Comparison of ENCODE assay signal across 9 mouse cellular contexts in genomic region chr12:33957400-33958240, GRCm38 (mm10). TPM values are rescaled to one million over a fixed set of nuclear protein-coding genes. Genes with fewer than 3 reads are reported as not detected.
DNase-seq lines count a peak whose midpoint lies in the region; ATAC-seq and TF ChIP-seq lines count a peak whose summit lies in the region.
"Had no signal": no experiment of that assay in that cellular context is flagged by ENCODE, and none has a peak within 500 bp of the region (broad histone marks: within the 10 kb centered on the region; RNA-seq: fewer than 3 reads in every experiment).

Gene Twist1 (plus strand): TSS chr12:33957671.

- H3K4me2 ChIP-seq in kidney, embryonic 15.5 days, result peak within 1 kb of the TSS; percentile 81
- H3K4me2 ChIP-seq in midbrain, embryonic 14.5 days (ENCODE audit: low read length), result peak within 1 kb of the TSS; percentile 84

- peak within 1 kb of the TSS; percentile 67 for H3K9ac ChIP-seq in kidney, embryonic 15.5 days
- peak within 1 kb of the TSS; percentile 54 for H3K9ac ChIP-seq in midbrain, embryonic 14.5 days (replicated peaks; ENCODE audit: low read length)

- H3K9me3 ChIP-seq in kidney, embryonic 15.5 days (replicated peaks), result no peaks in the 10 kb centered on the region
- H3K9me3 ChIP-seq in midbrain, embryonic 14.5 days (ENCODE audit: control insufficient read depth, low read length), result no peaks in the 10 kb centered on the region

- DNase-seq in left cerebral cortex, adult 2 months (ENCODE audit: extremely low spot score in 1 of 2, low spot score in 2 of 2), result peak in 1 of 2 experiments; percentile 15
- DNase-seq in left cerebral cortex, postnatal 14 days (ENCODE audit: low spot score in 2 of 2), result no peak
- no peak for DNase-seq in gonadal fat pad, adult 2 months (ENCODE audit: low read depth)
- peak; percentile 69 for DNase-seq in midbrain, embryonic 14.5 days
- DNase-seq in urinary bladder, postnatal 14 days (ENCODE audit: low spot score), result peak; percentile 56
- no peak for DNase-seq in frontal cortex, postnatal 14 days (ENCODE audit: low spot score in 2 of 2)

- no peaks in the 10 kb centered on the region for H3K36me3 ChIP-seq in kidney, embryonic 15.5 days
- H3K36me3 ChIP-seq in midbrain, embryonic 14.5 days (ENCODE audit: control insufficient read depth, insufficient read depth, low read length), result no peaks in the 10 kb centered on the region

- H3K27ac ChIP-seq in left cerebral cortex, adult 2 months, result no peak within 1 kb of the TSS
- no peak within 1 kb of the TSS for H3K27ac ChIP-seq in cortical plate, adult 2 months (ENCODE audit: insufficient read depth, low read length)
- peak within 1 kb of the TSS; percentile 75 for H3K27ac ChIP-seq in kidney, embryonic 15.5 days
- 0 out of 2 replicates have a peak within 1 kb of the TSS, but pooled peaks have one; percentile 41 for H3K27ac ChIP-seq in midbrain, embryonic 14.5 days (replicated peaks; ENCODE audit: low read depth, low read length)

- H3K4me1 ChIP-seq in cortical plate, adult 2 months (ENCODE audit: control insufficient read depth, insufficient read depth, low read length), result no peaks in the 10 kb centered on the region
- peaks cover 34% of the 10 kb centered on the region for H3K4me1 ChIP-seq in kidney, embryonic 15.5 days
- 0 out of 2 replicates have a peak, but pooled peaks cover 4% of the 10 kb centered on the region for H3K4me1 ChIP-seq in midbrain, embryonic 14.5 days (ENCODE audit: control insufficient read depth, insufficient read depth, low read length)

- no peak for TF ChIP-seq POLR2A in cortical plate, adult 2 months (IDR thresholded peaks at IDR 0.05; ENCODE audit: extremely low read depth, insufficient read depth, low read length)

- under 1% methylated on average over 96 of the region's 105 CpGs for WGBS in kidney, embryonic 15.5 days
- under 1% methylated on average over 97 of the region's 105 CpGs for WGBS in midbrain, embryonic 14.5 days

- ATAC-seq in kidney, embryonic 15.5 days (replicated peaks; ENCODE audit: low FRiP score), result peak; percentile 83
- ATAC-seq in midbrain, embryonic 14.5 days (ENCODE audit: low FRiP score, low TSS enrichment), result peak; percentile 71

- no peak for TF ChIP-seq CTCF in left cerebral cortex, adult 2 months (IDR thresholded peaks at IDR 0.05)
- TF ChIP-seq CTCF in cortical plate, adult 2 months (IDR thresholded peaks at IDR 0.05; ENCODE audit: extremely low read depth, insufficient read depth, low read length), result no peak

- intact Hi-C loops in left cerebral cortex, adult 2 months (cut with DNase I), result loop anchor here (10.0 kb wide), 1 partner anchor 353 kb away; no protein-coding TSS in a partner anchor
- intact Hi-C loops in left cerebral cortex, postnatal 14 days (cut with DNase I), result loop anchor here (10.0 kb wide), 1 partner anchor 697 kb away; no protein-coding TSS in a partner anchor

- H3K27me3 ChIP-seq in kidney, embryonic 15.5 days, result peaks cover 90% of the 10 kb centered on the region
- peaks cover 85% of the 10 kb centered on the region for H3K27me3 ChIP-seq in midbrain, embryonic 14.5 days (ENCODE audit: control insufficient read depth, insufficient read depth, low read length)

- peak within 1 kb of the TSS; percentile 30 for H3K4me3 ChIP-seq in left cerebral cortex, adult 2 months
- H3K4me3 ChIP-seq in cortical plate, adult 2 months (ENCODE audit: insufficient read depth, low read length), result peak within 1 kb of the TSS; percentile 10; the same call in 1 of the 2 replicates
- H3K4me3 ChIP-seq in kidney, embryonic 15.5 days (replicated peaks), result peak within 1 kb of the TSS; percentile 66
- peak within 1 kb of the TSS; percentile 48 for H3K4me3 ChIP-seq in midbrain, embryonic 14.5 days (replicated peaks; ENCODE audit: low read depth, low read length)

RNA-seq across cellular contexts. Expression of gene Twist1, which starts in this region (rescaled TPM):
- 1 to 10 TPM in 1 of 2 experiments, under 1 TPM in 1; 0.35 to 1.2 TPM for total RNA-seq in left cerebral cortex, adult 2 months (2021)
- total RNA-seq in left cerebral cortex, postnatal 14 days (2021), result 1 to 10 TPM in 1 of 2 experiments, under 1 TPM in 1; 0.51 to 1.3 TPM
- polyA plus RNA-seq in cortical plate, adult 2 months (2012; rRNA removed), result 1.1 and 1.2 TPM in 2 replicates
- 12.4 and 12.8 TPM in 2 replicates for polyA plus RNA-seq in gonadal fat pad, adult 2 months (2012; rRNA removed)
- 4.9 and 5.1 TPM in 2 replicates for polyA plus RNA-seq in kidney, embryonic 15.5 days (2015; fragmentation: Nextera tagmentation; extraction: Ambion mirVana)
- polyA plus RNA-seq in midbrain, embryonic 14.5 days (2014; fragmentation: Nextera tagmentation; extraction: Ambion mirVana), result 1.2 and 2.1 TPM in 2 replicates
- total RNA-seq: neutrophil, adult 5-6 weeks had no signal

Comparison
In these comparisons a context has a peak if more than half of its experiments do, and no peak if none do; other contexts are left out.
1. DNase-seq: peak in midbrain, embryonic 14.5 days (single experiment) and urinary bladder, postnatal 14 days (single experiment); none in left cerebral cortex, postnatal 14 days (0 of 2), gonadal fat pad, adult 2 months (single experiment) and frontal cortex, postnatal 14 days (0 of 2).
2. H3K27ac ChIP-seq: peak in kidney, embryonic 15.5 days (single experiment) and midbrain, embryonic 14.5 days (single experiment); none in left cerebral cortex, adult 2 months (single experiment) and cortical plate, adult 2 months (single experiment).
3. H3K4me3 ChIP-seq: peak in every context shown above with its lines; median percentile 66 in kidney, embryonic 15.5 days; 48 in midbrain, embryonic 14.5 days; 30 in left cerebral cortex, adult 2 months; 10 in cortical plate, adult 2 months.